Mouse (Mus musculus) liver, embryonic 13.5 days (tissue): ENCODE measurements at regions not wholly inside any gene's neighbourhood (a gene's known extent, or its start where the extent isn't known, plus 50 kb on each side); places are given as distances from the start of the nearest gene placed in this dataset.

Source experiments
- ATAC-seq: fragments of 200-750 bp; cut with Nextera tagmentation; 2 replicates; pipeline ENCODE4 v1.8.0; 2017; ENCODE audit warnings: low read depth, mild to moderate bottlenecking, moderate number of reproducible peaks, moderate library complexity
- DNase-seq: peaks from one replicate; pipeline ENCODE4 v3.0.0; 2022
- H3K27ac ChIP-seq: fragments of 300-500 bp; sonication (generic); 2 replicates; pipeline ENCODE4 v1.5.1; 2015; ENCODE audit warnings: moderate library complexity, mild to moderate bottlenecking, inconsistent platforms
- H3K27me3 ChIP-seq: fragments of 300-500 bp; sonication (generic); 2 replicates; pipeline ENCODE4 v1.6.1; 2015; ENCODE audit warnings: mild to moderate bottlenecking, inconsistent platforms
- H3K36me3 ChIP-seq: fragments of 300-500 bp; sonication (generic); 2 replicates; pipeline ENCODE4 v1.6.1; 2015; ENCODE audit warnings: mild to moderate bottlenecking, inconsistent platforms
- H3K4me1 ChIP-seq: fragments of 300-500 bp; sonication (generic); replicated peaks from 2 replicates; pipeline ENCODE4 v1.6.1; 2015; ENCODE audit warnings: inconsistent platforms
- H3K4me2 ChIP-seq: fragments of 300-500 bp; sonication (generic); 2 replicates; pipeline ENCODE4 v1.6.1; 2015; ENCODE audit warnings: inconsistent platforms, mild to moderate bottlenecking, moderate library complexity
- H3K4me3 ChIP-seq: fragments of 300-500 bp; sonication (generic); replicated peaks from 2 replicates; pipeline ENCODE4 v1.5.1; 2015; ENCODE audit warnings: mild to moderate bottlenecking, inconsistent platforms
- H3K9ac ChIP-seq: fragments of 300-500 bp; sonication (generic); 2 replicates; pipeline ENCODE4 v1.6.1; 2015; ENCODE audit warnings: mild to moderate bottlenecking, inconsistent platforms
- H3K9me3 ChIP-seq: fragments of 300-500 bp; sonication (generic); replicated peaks from 2 replicates; pipeline ENCODE4 v1.6.1; 2016; ENCODE audit warnings: inconsistent platforms
- WGBS: fragments of 180-500 bp; shearing (Covaris S2); methylation state at CpG from one replicate; pipeline ENCODE4 v1.1.7; 2015; ENCODE audit not compliant: insufficient replicate concordance; 5-methylcytosine and 5-hydroxymethylcytosine counted together

GRCm38 (mm10) chr4:31638564-31638963 is 325.3 kb upstream of the Map3k7 start:
- no peak overlapping the region for H3K4me2 ChIP-seq
- H3K4me3 ChIP-seq = no peak overlapping the region
- no peak overlapping the region for H3K9ac ChIP-seq
- no peaks in the 10 kb centered on the region for H3K4me1 ChIP-seq
- no peak overlapping the region for H3K27ac ChIP-seq
- DNase-seq (no peak), ATAC-seq (no peak)
- H3K27me3 ChIP-seq = no peaks in the 10 kb centered on the region
- no peaks in the 10 kb centered on the region for H3K9me3 ChIP-seq
- no peaks in the 10 kb centered on the region for H3K36me3 ChIP-seq
- 69% methylated on average over 6 of the region's 6 CpGs for WGBS

- H3K4me3 ChIP-seq = no peak overlapping the region
- H3K27me3 ChIP-seq = no peaks in the 10 kb centered on the region
- 54% methylated on average over 9 of the region's 9 CpGs for WGBS
- H3K9me3 ChIP-seq = no peaks in the 10 kb centered on the region
- H3K9ac ChIP-seq = no peak overlapping the region
- DNase-seq (no peak), ATAC-seq (no peak)
- no peaks in the 10 kb centered on the region for H3K4me1 ChIP-seq
- no peak overlapping the region for H3K4me2 ChIP-seq
- no peaks in the 10 kb centered on the region for H3K36me3 ChIP-seq
- H3K27ac ChIP-seq = no peak overlapping the region
Observed at GRCm38 (mm10) chr4:31642161-31642560, 321.7 kb upstream of the Map3k7 start.

- H3K36me3 ChIP-seq = no peaks in the 10 kb centered on the region
- ATAC-seq (no peak), DNase-seq (no peak)
- no peak overlapping the region for H3K4me2 ChIP-seq
- no peak overlapping the region for H3K27ac ChIP-seq
- H3K4me1 ChIP-seq = no peaks in the 10 kb centered on the region
- H3K9ac ChIP-seq = no peak overlapping the region
- H3K27me3 ChIP-seq = no peaks in the 10 kb centered on the region
- no peak overlapping the region for H3K4me3 ChIP-seq
- WGBS = 53% methylated on average over 10 of the region's 10 CpGs
- H3K9me3 ChIP-seq = no peaks in the 10 kb centered on the region
Observed at GRCm38 (mm10) chr4:31642593-31643290, 321.2 kb upstream of the Map3k7 start.

- no peaks in the 10 kb centered on the region for H3K4me1 ChIP-seq
- H3K27ac ChIP-seq = no peak overlapping the region
- H3K9me3 ChIP-seq = no peaks in the 10 kb centered on the region
- ATAC-seq (no peak), DNase-seq (no peak)
- no peaks in the 10 kb centered on the region for H3K36me3 ChIP-seq
- H3K4me2 ChIP-seq = no peak overlapping the region
- WGBS = 68% methylated on average over 8 of the region's 8 CpGs
- H3K4me3 ChIP-seq = no peak overlapping the region
- no peaks in the 10 kb centered on the region for H3K27me3 ChIP-seq
- H3K9ac ChIP-seq = no peak overlapping the region
Observed at GRCm38 (mm10) chr4:31648631-31649368, 315.1 kb upstream of the Map3k7 start.

- Histone ChIP-seq H3K9ac (no peak overlapping the region), H3K27me3 (no peaks in the 10 kb centered on the region), H3K4me1 (no peaks in the 10 kb centered on the region), H3K27ac (no peak overlapping the region), H3K4me3 (no peak overlapping the region), H3K4me2 (no peak overlapping the region), H3K36me3 (no peaks in the 10 kb centered on the region), H3K9me3 (no peaks in the 10 kb centered on the region)
- 70% methylated on average over 11 of the region's 11 CpGs for WGBS
- ATAC-seq (no peak), DNase-seq (no peak)
Observed at GRCm38 (mm10) chr4:31655364-31656106, 308.4 kb upstream of the Map3k7 start.

GRCm38 (mm10) chr4:31656111-31656510 is 307.8 kb upstream of the Map3k7 start:
- Histone ChIP-seq H3K4me1 (no peaks in the 10 kb centered on the region), H3K27ac (no peak overlapping the region), H3K4me3 (no peak overlapping the region), H3K4me2 (no peak overlapping the region), H3K9me3 (no peaks in the 10 kb centered on the region), H3K9ac (no peak overlapping the region), H3K36me3 (no peaks in the 10 kb centered on the region), H3K27me3 (no peaks in the 10 kb centered on the region)
- 74% methylated on average over 7 of the region's 8 CpGs for WGBS
- no peak for ATAC-seq
- no peak for DNase-seq

GRCm38 (mm10) chr4:31658820-31659219 is 305.1 kb upstream of the Map3k7 start:
- H3K4me2 ChIP-seq = no peak overlapping the region
- no peak overlapping the region for H3K4me3 ChIP-seq
- H3K36me3 ChIP-seq = no peaks in the 10 kb centered on the region
- H3K9ac ChIP-seq = no peak overlapping the region
- no peaks in the 10 kb centered on the region for H3K27me3 ChIP-seq
- no peak overlapping the region for H3K27ac ChIP-seq
- no peak for DNase-seq
- 24% methylated on average over 5 of the region's 5 CpGs for WGBS
- ATAC-seq = no peak
- H3K4me1 ChIP-seq = no peaks in the 10 kb centered on the region
- H3K9me3 ChIP-seq = no peaks in the 10 kb centered on the region

GRCm38 (mm10) chr4:31660896-31661295 is 303.0 kb upstream of the Map3k7 start:
- no peak for ATAC-seq
- no peaks in the 10 kb centered on the region for H3K27me3 ChIP-seq
- no peak overlapping the region for H3K9ac ChIP-seq
- no peak overlapping the region for H3K4me3 ChIP-seq
- H3K4me2 ChIP-seq = no peak overlapping the region
- no peak for DNase-seq
- H3K36me3 ChIP-seq = no peaks in the 10 kb centered on the region
- WGBS = 42% methylated on average over 4 of the region's 4 CpGs
- no peak overlapping the region for H3K27ac ChIP-seq
- no peaks in the 10 kb centered on the region for H3K4me1 ChIP-seq
- no peaks in the 10 kb centered on the region for H3K9me3 ChIP-seq

- no peak overlapping the region for H3K4me2 ChIP-seq
- H3K4me3 ChIP-seq = no peak overlapping the region
- H3K9ac ChIP-seq = no peak overlapping the region
- no peak for ATAC-seq
- WGBS = 63% methylated on average over 6 of the region's 6 CpGs
- no peak overlapping the region for H3K27ac ChIP-seq
- no peak for DNase-seq
- no peaks in the 10 kb centered on the region for H3K27me3 ChIP-seq
- no peaks in the 10 kb centered on the region for H3K9me3 ChIP-seq
- H3K36me3 ChIP-seq = no peaks in the 10 kb centered on the region
- no peaks in the 10 kb centered on the region for H3K4me1 ChIP-seq
Observed at GRCm38 (mm10) chr4:31671530-31672170, 292.2 kb upstream of the Map3k7 start.

GRCm38 (mm10) chr4:31672171-31672841 is 291.6 kb upstream of the Map3k7 start:
- WGBS = 66% methylated on average over 9 of the region's 9 CpGs
- H3K36me3 ChIP-seq = no peaks in the 10 kb centered on the region
- DNase-seq (no peak), ATAC-seq (no peak)
- no peak overlapping the region for H3K4me2 ChIP-seq
- no peaks in the 10 kb centered on the region for H3K4me1 ChIP-seq
- H3K9ac ChIP-seq = no peak overlapping the region
- no peaks in the 10 kb centered on the region for H3K27me3 ChIP-seq
- H3K27ac ChIP-seq = no peak overlapping the region
- H3K9me3 ChIP-seq = no peaks in the 10 kb centered on the region
- H3K4me3 ChIP-seq = no peak overlapping the region

- H3K27ac ChIP-seq = no peak overlapping the region
- ATAC-seq (no peak), DNase-seq (no peak)
- H3K9ac ChIP-seq = no peak overlapping the region
- H3K27me3 ChIP-seq = no peaks in the 10 kb centered on the region
- no peaks in the 10 kb centered on the region for H3K36me3 ChIP-seq
- no peak overlapping the region for H3K4me2 ChIP-seq
- 57% methylated on average over 2 of the region's 2 CpGs for WGBS
- no peaks in the 10 kb centered on the region for H3K9me3 ChIP-seq
- H3K4me1 ChIP-seq = no peaks in the 10 kb centered on the region
- no peak overlapping the region for H3K4me3 ChIP-seq
Observed at GRCm38 (mm10) chr4:31672842-31673171, 291.1 kb upstream of the Map3k7 start.
